Mouse (Mus musculus) stomach, embryonic 14.5 days (tissue): ENCODE data around the gene Fam227a. TPM values are rescaled to one million over a fixed set of nuclear protein-coding genes. Genes with fewer than 3 reads are reported as not detected.
"Not testable (repeated sequence)": the region's sequence is repeated elsewhere in the genome, so short reads cannot be mapped to it uniquely, and the experiment has no call there.

Experiments
- ATAC-seq: fragments of 200-750 bp; cut with Nextera tagmentation; 2 replicates; pipeline ENCODE4 v1.8.0; 2017; ENCODE audit warnings: low read depth, moderate TSS enrichment; ENCODE audit not compliant: insufficient number of reproducible peaks, insufficient read depth, low FRiP score
- H3K27ac ChIP-seq: fragments of 300-500 bp; sonication (generic); 2 replicates; pipeline ENCODE4 v1.5.1; 2014; ENCODE audit warnings: mild to moderate bottlenecking, low read length, moderate library complexity, mixed read lengths
- H3K27me3 ChIP-seq: fragments of 300-500 bp; sonication (generic); 2 replicates; pipeline ENCODE4 v1.6.1; 2014; ENCODE audit warnings: low read length, control low read depth, mixed read lengths; ENCODE audit not compliant: control insufficient read depth, insufficient read depth
- H3K36me3 ChIP-seq: fragments of 300-500 bp; sonication (generic); 2 replicates; pipeline ENCODE4 v1.6.1; 2014; ENCODE audit warnings: mild to moderate bottlenecking, control low read depth, low read length, moderate library complexity, mixed read lengths; ENCODE audit not compliant: control insufficient read depth, insufficient read depth
- H3K4me1 ChIP-seq: fragments of 300-500 bp; sonication (generic); 2 replicates; pipeline ENCODE4 v1.6.1; 2014; ENCODE audit warnings: low read length, control low read depth, mixed read lengths; ENCODE audit not compliant: control insufficient read depth, insufficient read depth
- H3K4me2 ChIP-seq: fragments of 300-500 bp; sonication (generic); replicated peaks from 2 replicates; pipeline ENCODE4 v1.6.1; 2014; ENCODE audit warnings: low read depth, low read length, control low read depth
- H3K4me3 ChIP-seq: fragments of 300-500 bp; sonication (generic); 2 replicates; pipeline ENCODE4 v1.5.1; 2014; ENCODE audit warnings: low read depth, low read length, control low read depth
- H3K9ac ChIP-seq: fragments of 300-500 bp; sonication (generic); replicated peaks from 2 replicates; pipeline ENCODE4 v1.6.1; 2014; ENCODE audit warnings: low read depth, mild to moderate bottlenecking, control low read depth, low read length, moderate library complexity, mixed read lengths
- H3K9me3 ChIP-seq: fragments of 300-500 bp; sonication (generic); 2 replicates; pipeline ENCODE4 v1.6.1; 2016; ENCODE audit warnings: low read depth, low read length, control low read depth; ENCODE audit not compliant: control insufficient read depth
- WGBS: fragments of 180-500 bp; shearing (Covaris S2); extraction: QIAGEN DNeasy Blood & Tissue Kit; methylation state at CpG from one replicate; pipeline ENCODE4 v1.1.7; 2014; 5-methylcytosine and 5-hydroxymethylcytosine counted together
- polyA plus RNA-seq: library from polyadenylated mRNA; unstranded; fragments of >200 nt; fragmentation: Nextera tagmentation; extraction: Ambion mirVana; gene quantifications from 2 replicates; pipeline ENCODE4 v1.2.1, GENCODE M21; 2014

The Fam227a gene
- polyA plus RNA-seq, 1 experiment from 2014 or later, result 1.6 TPM

DNA sequence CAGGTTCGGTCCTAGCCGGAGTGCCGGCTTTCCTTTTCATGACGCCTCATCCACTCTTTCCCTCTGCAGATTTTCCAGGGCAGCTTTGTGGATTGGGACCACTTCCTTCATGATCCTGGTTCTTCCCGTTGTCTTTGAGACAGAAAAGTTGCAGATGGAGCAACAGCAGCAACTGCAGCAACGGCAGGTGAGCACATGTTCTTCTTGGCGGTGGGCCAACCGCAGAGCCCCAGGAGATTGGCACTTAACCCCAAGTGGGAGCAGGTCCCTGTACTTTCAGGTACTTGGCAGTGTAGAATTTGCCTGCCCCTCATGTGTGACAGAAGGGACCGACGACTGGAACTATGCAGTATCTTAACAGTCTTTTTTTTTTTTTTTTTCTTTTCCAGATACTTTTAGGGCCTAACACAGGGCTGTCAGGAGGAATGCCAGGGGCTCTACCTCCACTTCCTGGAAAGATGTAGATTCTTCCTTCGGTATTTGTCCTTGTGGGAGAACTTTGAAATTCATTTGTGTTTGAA is 13.1 kb upstream of the Fam227a start:
- H3K9ac ChIP-seq, ATAC-seq, H3K9me3 ChIP-seq, H3K27ac ChIP-seq, H3K27me3 ChIP-seq, H3K4me1 ChIP-seq: not testable (repeated sequence)
- peak overlapping the region; percentile 98 for H3K4me3 ChIP-seq
- H3K4me2 ChIP-seq, result peak overlapping the region; percentile 52
- 82% methylated on average over 11 of the region's 11 CpGs for WGBS
- H3K36me3 ChIP-seq, result peaks cover 43% of the 10 kb centered on the region

DNA sequence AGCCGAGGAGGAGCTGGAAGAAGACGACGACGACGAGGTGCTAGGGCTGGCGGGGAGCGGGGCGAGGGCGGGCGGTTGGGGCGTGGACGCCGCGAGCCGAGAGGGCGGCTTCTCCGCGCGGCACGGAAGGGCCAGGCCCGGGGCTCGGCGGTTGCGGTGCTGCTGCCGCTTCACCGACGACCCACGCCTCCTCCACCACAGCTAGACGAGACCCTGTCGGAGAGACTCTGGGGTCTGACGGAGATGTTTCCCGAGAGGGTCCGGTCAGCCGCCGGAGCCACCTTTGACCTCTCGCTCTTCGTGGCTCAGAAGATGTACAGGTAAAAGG is 12.2 kb upstream of the Fam227a start:
- H3K4me1 ChIP-seq, result peaks cover 6% of the 10 kb centered on the region; the same call in 1 of the 2 replicates
- H3K27me3 ChIP-seq, result no peaks in the 10 kb centered on the region
- H3K9ac ChIP-seq, result peak overlapping the region; percentile 77
- H3K9me3 ChIP-seq, result no peaks in the 10 kb centered on the region
- peak; percentile 36; the same call in 1 of the 2 replicates for ATAC-seq
- H3K36me3 ChIP-seq, result peaks cover 37% of the 10 kb centered on the region
- no peak overlapping the region for H3K27ac ChIP-seq
- peak overlapping the region; percentile 98 for H3K4me3 ChIP-seq
- H3K4me2 ChIP-seq, result peak overlapping the region; percentile 52
- WGBS, result under 1% methylated on average over 37 of the region's 37 CpGs

DNA sequence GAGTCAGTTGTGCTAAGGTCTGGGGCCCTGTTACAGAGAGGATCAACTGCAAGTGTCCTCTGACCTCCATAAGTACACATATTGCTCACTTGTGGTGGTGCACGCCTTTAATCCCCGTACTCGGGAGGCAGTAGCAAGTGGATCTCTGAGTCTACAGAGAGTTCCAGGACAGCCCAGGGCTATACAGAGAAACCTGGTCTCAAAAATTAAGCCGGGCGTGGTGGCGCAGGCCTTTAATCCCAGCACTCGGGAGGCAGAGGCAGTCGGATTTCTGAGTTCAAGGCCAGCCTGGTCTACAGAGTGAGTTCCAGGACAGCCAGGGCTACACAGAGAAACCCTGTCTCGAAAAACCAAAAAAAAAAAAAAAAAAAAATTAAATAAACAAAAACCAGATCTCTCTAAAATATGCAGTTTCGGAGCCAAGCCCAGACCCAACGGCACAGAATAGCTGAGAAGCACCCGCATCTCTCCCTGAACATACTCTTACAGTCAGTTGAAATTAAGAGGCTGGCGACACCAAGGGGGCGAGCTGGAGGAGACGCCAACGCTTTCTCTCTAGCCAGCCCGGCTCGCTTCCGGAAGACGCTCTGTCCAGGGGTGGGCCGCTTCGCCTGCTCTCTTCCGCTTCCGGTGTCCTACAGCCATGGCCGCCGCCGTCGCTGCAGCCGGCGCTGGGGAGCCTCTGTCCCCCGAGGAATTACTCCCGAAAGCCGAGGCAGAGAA is 11.7 kb upstream of the Fam227a start, which contains the start of gene Tomm22:
TSS of gene Tomm22 (plus strand) at position 613 of the 723 bp plus-strand sequence.
- Histone ChIP-seq H3K27me3 (no peaks in the 10 kb centered on the region), H3K4me3 (peak within 1 kb of the TSS; percentile 98), H3K36me3 (peaks cover 39% of the 10 kb centered on the region), H3K4me2 (peak within 1 kb of the TSS; percentile 52), H3K27ac (no peak within 1 kb of the TSS), H3K9me3 (no peaks in the 10 kb centered on the region), H3K4me1 (peaks cover 6% of the 10 kb centered on the region; the same call in 1 of the 2 replicates), H3K9ac (peak within 1 kb of the TSS; percentile 77)
- ATAC-seq, result peak; percentile 93
- 18% methylated on average over 32 of the region's 33 CpGs for WGBS

DNA sequence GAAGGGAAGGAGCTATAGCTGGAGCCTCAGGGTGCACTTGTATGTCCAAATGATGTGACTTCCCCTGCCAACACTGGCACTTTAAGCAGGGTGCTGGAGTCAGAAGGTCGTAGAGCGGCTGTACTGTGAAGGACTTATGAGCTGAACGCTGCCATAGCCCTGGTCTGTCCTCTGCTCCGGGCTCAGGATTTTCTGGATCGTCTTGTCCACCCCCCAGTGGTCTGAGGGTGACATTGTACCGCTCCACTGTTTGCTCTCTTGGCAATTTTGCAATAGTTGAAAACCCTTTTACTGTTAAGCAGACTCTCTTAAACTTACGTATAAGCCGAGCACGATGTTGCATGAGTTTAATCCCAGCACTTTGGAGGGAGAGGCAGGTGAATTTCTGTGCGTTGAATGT is 10.4 kb upstream of the Fam227a start:
- no peak overlapping the region for H3K27ac ChIP-seq
- peaks cover 26% of the 10 kb centered on the region for H3K36me3 ChIP-seq
- peaks cover 6% of the 10 kb centered on the region; the same call in 1 of the 2 replicates for H3K4me1 ChIP-seq
- H3K9me3 ChIP-seq, result no peaks in the 10 kb centered on the region
- 71% methylated on average over 10 of the region's 10 CpGs for WGBS
- no peaks in the 10 kb centered on the region for H3K27me3 ChIP-seq
- H3K9ac ChIP-seq, result no peak overlapping the region
- ATAC-seq, result no peak
- no peak overlapping the region for H3K4me2 ChIP-seq
- no peak overlapping the region for H3K4me3 ChIP-seq

DNA sequence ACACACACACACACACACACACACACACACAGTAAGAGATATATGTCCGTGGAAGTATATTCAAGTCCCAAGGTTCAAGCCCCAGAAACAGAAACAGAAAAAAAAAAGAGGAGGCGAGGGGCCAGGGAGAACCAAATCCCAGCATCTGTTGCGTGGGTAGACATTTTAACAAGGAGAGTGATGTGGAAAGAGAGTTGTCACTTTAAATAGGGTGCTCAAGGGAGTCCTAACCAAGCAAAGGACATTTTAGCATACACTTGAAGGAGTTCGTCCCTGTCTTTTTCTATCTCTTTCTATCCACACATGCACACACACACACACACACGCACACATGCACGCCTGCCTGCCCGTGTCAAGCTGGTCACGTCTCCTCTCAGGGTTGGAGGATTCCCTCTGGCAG is 5.9 kb upstream of the Fam227a start:
- H3K9me3 ChIP-seq, result no peaks in the 10 kb centered on the region
- peaks cover 12% of the 10 kb centered on the region for H3K36me3 ChIP-seq
- H3K27ac ChIP-seq, result no peak overlapping the region
- WGBS, result 87% methylated on average over 8 of the region's 8 CpGs
- H3K9ac ChIP-seq, result no peak overlapping the region
- H3K4me1 ChIP-seq, result peaks cover 3% of the 10 kb centered on the region; the same call in 1 of the 2 replicates
- no peak overlapping the region for H3K4me3 ChIP-seq
- no peak for ATAC-seq
- H3K27me3 ChIP-seq, result no peaks in the 10 kb centered on the region
- no peak overlapping the region for H3K4me2 ChIP-seq

DNA sequence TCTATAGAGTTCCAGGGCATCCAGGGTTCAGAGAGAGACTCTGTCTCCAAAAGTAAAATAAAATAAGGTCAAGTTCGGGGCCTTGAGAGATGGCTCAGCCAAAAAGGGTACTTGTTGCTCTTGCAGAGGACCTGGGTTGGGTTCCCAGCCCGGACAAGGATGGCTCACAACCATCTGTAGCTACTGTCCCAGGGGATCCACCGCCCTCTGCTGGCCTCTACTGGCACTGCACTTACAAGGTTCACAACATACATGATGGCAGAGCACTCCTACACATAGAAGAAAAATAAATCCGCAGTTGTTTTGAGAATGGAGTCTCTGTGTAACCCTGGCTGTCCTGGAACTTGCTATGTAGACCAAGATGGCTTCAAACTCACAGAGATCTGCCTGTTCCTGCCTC is 3.1 kb upstream of the Fam227a start:
- Histone ChIP-seq H3K9me3 (no peaks in the 10 kb centered on the region), H3K9ac (no peak overlapping the region), H3K27ac (no peak overlapping the region), H3K4me1 (peaks cover 9% of the 10 kb centered on the region; the same call in 1 of the 2 replicates), H3K36me3 (peaks cover 6% of the 10 kb centered on the region), H3K27me3 (no peaks in the 10 kb centered on the region), H3K4me3 (no peak overlapping the region), H3K4me2 (no peak overlapping the region)
- 70% methylated on average over 4 of the region's 4 CpGs for WGBS
- no peak for ATAC-seq

DNA sequence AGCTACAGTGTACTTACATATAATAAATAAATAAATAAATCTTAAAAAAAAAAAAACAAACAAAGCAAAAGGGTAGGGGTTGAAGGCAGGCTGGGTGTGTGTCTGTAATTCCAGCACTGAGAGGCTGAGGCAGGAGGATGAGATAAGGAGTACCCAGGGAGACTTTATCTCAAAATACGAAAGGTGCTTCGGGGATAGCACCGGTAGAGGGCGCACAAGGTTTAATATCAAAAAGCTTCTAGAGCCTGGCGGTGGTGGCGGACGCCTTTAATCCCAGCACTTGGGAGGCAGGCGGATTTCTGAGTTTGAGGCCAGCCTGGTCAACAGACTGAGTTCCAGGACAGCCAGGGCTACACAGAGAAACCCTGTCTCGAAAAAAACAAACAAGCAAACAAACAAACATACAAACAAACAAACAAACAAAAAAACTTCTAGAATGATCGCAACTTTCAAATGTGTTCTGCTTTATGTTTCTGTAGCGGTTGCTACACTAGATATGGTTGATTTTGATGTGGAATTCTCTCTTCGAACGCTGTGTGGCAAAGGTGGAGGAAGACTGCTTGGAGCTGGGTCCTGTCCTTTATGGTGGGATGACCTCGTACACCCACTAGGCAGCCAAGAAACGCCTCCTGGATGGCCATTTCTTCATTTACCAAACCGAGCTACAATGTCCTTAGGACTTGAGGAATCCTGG is 772 bp downstream of the Fam227a start:
- Histone ChIP-seq H3K4me1 (peaks cover 9% of the 10 kb centered on the region; the same call in 1 of the 2 replicates), H3K27me3 (no peaks in the 10 kb centered on the region), H3K27ac (peak overlapping the region; percentile 89), H3K9ac (peak overlapping the region; percentile 74), H3K4me2 (peak overlapping the region; percentile 95), H3K9me3 (no peaks in the 10 kb centered on the region), H3K4me3 (peak overlapping the region; percentile 79), H3K36me3 (no peaks in the 10 kb centered on the region; the same call in 1 of the 2 replicates)
- ATAC-seq, result no peak
- 3% methylated on average over 16 of the region's 16 CpGs for WGBS

DNA sequence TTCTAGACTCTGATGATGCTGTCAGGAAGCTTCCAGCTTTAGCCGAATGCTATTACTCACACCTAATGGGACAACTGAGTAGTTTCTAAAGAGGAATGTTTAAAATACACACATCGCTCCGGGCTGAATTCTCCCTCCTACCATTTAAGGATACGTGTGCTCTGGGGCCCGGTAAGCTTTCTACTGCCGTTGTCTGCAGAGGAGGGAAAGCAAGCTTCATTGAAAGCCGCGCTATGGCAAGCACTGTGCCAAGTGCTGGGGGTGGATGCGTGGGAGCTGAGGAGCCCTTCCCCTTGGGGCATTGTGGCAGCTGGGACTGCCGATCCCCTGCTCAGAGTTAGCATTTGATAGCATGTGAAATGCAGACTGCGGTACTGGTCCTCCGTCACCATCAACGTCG is 2.3 kb downstream of the Fam227a start:
- peaks cover 9% of the 10 kb centered on the region; the same call in 1 of the 2 replicates for H3K4me1 ChIP-seq
- no peaks in the 10 kb centered on the region for H3K27me3 ChIP-seq
- H3K9ac ChIP-seq, result no peak overlapping the region
- H3K36me3 ChIP-seq, result no peaks in the 10 kb centered on the region
- ATAC-seq, result no peak
- H3K9me3 ChIP-seq, result no peaks in the 10 kb centered on the region
- no peak overlapping the region for H3K4me2 ChIP-seq
- no peak overlapping the region for H3K4me3 ChIP-seq
- WGBS, result 76% methylated on average over 14 of the region's 14 CpGs
- H3K27ac ChIP-seq, result peak overlapping the region; percentile 73; the same call in 1 of the 2 replicates
